Mouse (Mus musculus): ENCODE results near the gene Tph2. TPM values are rescaled to one million over a fixed set of nuclear protein-coding genes. Genes with fewer than 3 reads are reported as not detected.

Tph2 gene
- polyA plus RNA-seq, 1 experiment from 2014 or later = 8.8 TPM

- Histone ChIP-seq H3K4me2 (no peak overlapping the region), H3K9me3 (no peaks in the 10 kb centered on the region), H3K4me1 (replicated peaks) (no peaks in the 10 kb centered on the region), H3K4me3 (no peak overlapping the region), H3K27ac (replicated peaks) (no peak overlapping the region), H3K9ac (no peak overlapping the region), H3K27me3 (no peaks in the 10 kb centered on the region), H3K36me3 (no peaks in the 10 kb centered on the region)
- no peak for ATAC-seq (ENCODE audit: low FRiP score, low read depth)
- WGBS = 58% methylated on average over 4 of the region's 4 CpGs
Measured at GRCm38 (mm10) chr10:115051602-115052001, 133.2 kb downstream of the Tph2 start.

- Histone ChIP-seq H3K4me1 (replicated peaks) (no peaks in the 10 kb centered on the region), H3K4me2 (no peak overlapping the region), H3K9ac (no peak overlapping the region), H3K36me3 (no peaks in the 10 kb centered on the region), H3K9me3 (no peaks in the 10 kb centered on the region), H3K27me3 (no peaks in the 10 kb centered on the region), H3K27ac (replicated peaks) (no peak overlapping the region), H3K4me3 (no peak overlapping the region)
- 89% methylated on average over 12 of the region's 12 CpGs for WGBS
- no peak for ATAC-seq (ENCODE audit: low FRiP score, low read depth)
Measured at GRCm38 (mm10) chr10:115050674-115051073, 134.1 kb downstream of the Tph2 start.

- Histone ChIP-seq H3K4me2 (no peak overlapping the region), H3K27me3 (no peaks in the 10 kb centered on the region), H3K36me3 (no peaks in the 10 kb centered on the region), H3K4me1 (replicated peaks) (no peaks in the 10 kb centered on the region), H3K9ac (no peak overlapping the region), H3K27ac (replicated peaks) (no peak overlapping the region), H3K4me3 (no peak overlapping the region), H3K9me3 (no peaks in the 10 kb centered on the region)
- 58% methylated on average over 8 of the region's 8 CpGs for whole genome bisulfite sequencing
- no peak for ATAC-seq (ENCODE audit: low FRiP score, low read depth)
Measured at GRCm38 (mm10) chr10:115050178-115050577, 134.6 kb downstream of the Tph2 start.

GRCm38 (mm10) chr10:115048565-115048964 is 136.3 kb downstream of the Tph2 start:
- no peak overlapping the region for H3K9ac ChIP-seq
- no peaks in the 10 kb centered on the region for H3K27me3 ChIP-seq
- ATAC-seq (ENCODE audit: low FRiP score, low read depth) = no peak
- H3K4me1 ChIP-seq (replicated peaks) = no peaks in the 10 kb centered on the region
- H3K4me3 ChIP-seq = no peak overlapping the region
- no peak overlapping the region for H3K4me2 ChIP-seq
- 92% methylated on average over 2 of the region's 2 CpGs for WGBS
- H3K27ac ChIP-seq (replicated peaks) = no peak overlapping the region
- no peaks in the 10 kb centered on the region for H3K36me3 ChIP-seq
- no peaks in the 10 kb centered on the region for H3K9me3 ChIP-seq

GRCm38 (mm10) chr10:115035748-115036147 is 149.1 kb downstream of the Tph2 start:
- Histone ChIP-seq H3K9me3 (no peaks in the 10 kb centered on the region), H3K4me3 (no peak overlapping the region), H3K9ac (no peak overlapping the region), H3K36me3 (no peaks in the 10 kb centered on the region), H3K27ac (replicated peaks) (no peak overlapping the region), H3K27me3 (no peaks in the 10 kb centered on the region), H3K4me2 (no peak overlapping the region), H3K4me1 (replicated peaks) (no peaks in the 10 kb centered on the region)
- WGBS = 91% methylated on average over 9 of the region's 9 CpGs
- ATAC-seq (ENCODE audit: low FRiP score, low read depth) = no peak

Other genes starting within 250 kb of the Tph2 start
- gene Tbc1d15, start 66.4 kb upstream of the Tph2 start, polyA plus RNA-seq (2015; fragmentation: Nextera tagmentation; extraction: Ambion mirVana) = 26.1 and 31.7 TPM in 2 replicates
- 11.9 and 13.5 TPM in 2 replicates for gene Rab21, start 130.6 kb upstream of the Tph2 start, polyA plus RNA-seq (2015; fragmentation: Nextera tagmentation; extraction: Ambion mirVana)
- gene Tmem19, start 177.5 kb upstream of the Tph2 start, polyA plus RNA-seq (2015; fragmentation: Nextera tagmentation; extraction: Ambion mirVana) = 30.9 and 33.6 TPM in 2 replicates
- 20.8 and 26.2 TPM in 2 replicates for gene Thap2, start 199.4 kb upstream of the Tph2 start, polyA plus RNA-seq (2015; fragmentation: Nextera tagmentation; extraction: Ambion mirVana)
- 15.7 and 16.5 TPM in 2 replicates for gene Zfc3h1, start 199.9 kb upstream of the Tph2 start, polyA plus RNA-seq (2015; fragmentation: Nextera tagmentation; extraction: Ambion mirVana)

Measured in hindbrain, embryonic 15.5 days (tissue).